Mouse (Mus musculus) C2C12 (cell line): ENCODE results near the gene Slc17a7.

Source experiments
- CEBPB ChIP-seq: IDR thresholded peaks from one replicate; pipeline ENCODE4 v1.6.1; 2011; ENCODE audit warnings: low read depth, mild to moderate bottlenecking, control low read depth, moderate library complexity
- CTCF ChIP-seq: IDR thresholded peaks from one replicate; pipeline ENCODE4 v1.5.1; 2011; ENCODE audit not compliant: control insufficient read depth, insufficient read depth, insufficient read length
- FOSL1 ChIP-seq: IDR thresholded peaks from one replicate; pipeline ENCODE4 v1.8.0; 2011; ENCODE audit warnings: mild to moderate bottlenecking, low read length; ENCODE audit not compliant: poor library complexity, insufficient read depth, severe bottlenecking
- MAX ChIP-seq: IDR thresholded peaks from one replicate; pipeline ENCODE4 v1.6.1; 2011; ENCODE audit warnings: mild to moderate bottlenecking, control low read depth
- MYOD1 ChIP-seq: IDR thresholded peaks from one replicate; pipeline ENCODE4 v1.6.1; 2011; ENCODE audit warnings: low read depth; ENCODE audit not compliant: control insufficient read depth, insufficient read length
- USF1 ChIP-seq: IDR thresholded peaks from one replicate; pipeline ENCODE4 v1.6.1; 2011; ENCODE audit warnings: low read depth, mild to moderate bottlenecking, control low read depth, moderate library complexity

GRCm38 (mm10) chr7:45181540-45181939 is 17.8 kb downstream of the Slc17a7 start:
- TF ChIP-seq CTCF (no peak), USF1 (no peak), MAX (no peak), CEBPB (no peak), MYOD1 (no peak), FOSL1 (no peak)
